Mouse (Mus musculus) frontal cortex, postnatal 10 days (tissue): ENCODE results near the gene Srxn1.
A peak's percentile ranks its signal among the peaks of the same experiment; 100 is the strongest.

Source experiments
- DNase-seq, 2 experiments: peaks; one replicate each; pipeline ENCODE4 v3.0.0; 2022; ENCODE audit warnings: low spot score in 2 of 2, mixed read lengths in 1 of 2

Gene Srxn1

DNA sequence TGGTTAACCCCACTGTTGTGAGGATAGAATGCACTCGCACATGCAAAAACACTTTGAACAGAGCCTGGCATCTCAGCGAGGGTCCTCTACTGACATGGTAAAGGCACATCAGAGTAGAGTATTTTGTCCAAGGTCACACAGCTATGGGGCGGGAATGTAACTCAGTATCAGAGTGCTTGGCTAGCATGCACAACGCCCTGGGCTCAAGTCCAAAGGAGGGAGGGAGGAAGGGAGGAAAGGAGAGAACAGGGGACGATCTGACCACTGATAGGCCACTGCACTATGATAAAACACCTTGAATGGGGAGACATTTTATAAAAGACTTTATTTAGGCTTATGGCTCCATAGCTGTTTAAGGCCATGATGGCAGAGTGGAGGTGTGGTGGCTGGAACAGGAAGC is 15.7 kb upstream of the Srxn1 start:
- no peak for DNase-seq

DNA sequence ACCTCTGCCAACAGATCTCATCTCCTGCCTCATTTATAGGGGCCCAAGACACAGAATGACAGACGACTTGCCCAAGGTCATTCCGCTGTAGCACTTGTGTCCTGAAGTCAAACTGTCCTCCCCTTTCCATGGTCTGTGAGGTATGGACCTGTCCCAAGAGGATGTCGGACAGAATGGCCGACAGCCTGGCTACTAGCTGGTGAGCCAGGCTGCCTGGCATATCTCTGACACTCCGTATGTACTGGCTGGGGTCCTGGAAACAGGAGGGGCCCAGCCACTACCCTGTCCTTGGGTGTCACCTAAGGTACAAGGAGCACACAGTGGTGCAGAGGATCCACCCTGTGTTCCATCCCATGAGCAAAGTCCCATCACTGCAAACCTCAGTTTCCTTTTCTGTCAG is 14.8 kb upstream of the Srxn1 start:
- no peak for DNase-seq

- no peak for DNase-seq
Observed at GRCm38 (mm10) chr2:152091342-152092056, 13.8 kb upstream of the Srxn1 start.

- DNase-seq: no peak
Observed at GRCm38 (mm10) chr2:152092927-152093326, 12.4 kb upstream of the Srxn1 start.

GRCm38 (mm10) chr2:152093356-152093792 is 11.9 kb upstream of the Srxn1 start:
- peak in 1 of 2 experiments; percentile 49 for DNase-seq

GRCm38 (mm10) chr2:152094856-152095545 is 10.3 kb upstream of the Srxn1 start:
- no peak for DNase-seq

DNA sequence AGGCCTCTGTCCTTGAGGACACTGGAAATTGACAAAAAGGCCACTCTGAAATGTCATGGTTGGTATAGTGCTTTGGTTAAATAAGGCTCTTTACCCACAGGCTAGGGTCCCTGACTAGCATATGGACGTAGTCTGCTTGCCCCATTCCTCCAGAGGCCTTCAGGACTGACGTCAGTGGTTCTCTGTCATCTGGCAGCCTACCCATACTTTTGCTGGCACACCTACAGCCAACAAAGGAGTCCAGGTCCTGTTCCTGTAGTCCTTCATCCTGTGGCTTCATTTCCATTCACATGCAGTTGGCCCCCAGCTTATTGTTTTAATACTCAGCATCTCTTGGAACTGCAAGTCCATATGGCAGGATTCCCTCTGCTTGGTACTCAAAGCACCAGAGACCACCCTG is 8.4 kb upstream of the Srxn1 start:
- no peak for DNase-seq

DNA sequence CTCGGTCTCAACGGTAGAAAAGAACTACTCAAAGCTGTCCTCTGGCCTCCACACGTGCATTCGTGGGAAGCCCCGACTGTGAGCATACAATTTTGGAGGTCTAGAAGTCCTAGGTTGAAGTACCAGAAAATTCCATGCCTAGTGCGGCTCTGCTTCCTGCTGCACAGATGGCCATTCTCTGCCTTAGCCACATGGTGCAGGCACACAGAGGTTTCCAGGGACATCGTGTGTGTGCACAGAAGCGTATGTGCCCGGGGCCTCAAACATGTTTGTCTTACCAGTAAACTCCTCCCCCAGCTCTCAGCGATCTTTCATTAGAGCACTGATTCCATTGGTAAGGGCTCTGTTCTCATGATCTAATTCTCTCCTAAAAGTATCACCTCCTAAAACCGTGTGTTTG is 7.4 kb upstream of the Srxn1 start:
- no peak for DNase-seq

GRCm38 (mm10) chr2:152099538-152099937 is 5.8 kb upstream of the Srxn1 start:
- no peak for DNase-seq

- no peak for DNase-seq
Observed at GRCm38 (mm10) chr2:152101761-152102160, 3.6 kb upstream of the Srxn1 start.

DNA sequence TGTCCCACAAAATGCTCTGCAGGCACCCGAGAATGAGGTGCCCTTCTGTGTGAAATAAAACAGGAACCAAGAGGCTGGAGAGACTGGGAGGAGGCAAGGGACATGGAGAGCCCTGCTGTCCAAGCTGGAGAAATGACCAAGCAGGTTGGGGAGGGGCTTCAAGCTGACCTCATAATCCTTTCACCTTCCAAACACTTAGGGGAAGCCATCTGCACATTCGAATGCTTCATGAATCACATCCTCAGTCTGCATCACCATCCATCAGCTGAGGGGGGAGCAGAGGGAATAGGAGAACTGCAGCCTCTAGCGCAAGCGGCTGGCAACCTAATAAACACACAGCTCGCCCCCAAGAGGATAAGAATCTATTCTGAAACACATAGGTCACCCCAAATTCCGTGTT is 2.9 kb upstream of the Srxn1 start:
- no peak for DNase-seq

GRCm38 (mm10) chr2:152104711-152105317 is 502 bp upstream of the Srxn1 start:
- no peak for DNase-seq

- no peak for DNase-seq
Observed at GRCm38 (mm10) chr2:152106225-152106595, 894 bp downstream of the Srxn1 start.

DNA sequence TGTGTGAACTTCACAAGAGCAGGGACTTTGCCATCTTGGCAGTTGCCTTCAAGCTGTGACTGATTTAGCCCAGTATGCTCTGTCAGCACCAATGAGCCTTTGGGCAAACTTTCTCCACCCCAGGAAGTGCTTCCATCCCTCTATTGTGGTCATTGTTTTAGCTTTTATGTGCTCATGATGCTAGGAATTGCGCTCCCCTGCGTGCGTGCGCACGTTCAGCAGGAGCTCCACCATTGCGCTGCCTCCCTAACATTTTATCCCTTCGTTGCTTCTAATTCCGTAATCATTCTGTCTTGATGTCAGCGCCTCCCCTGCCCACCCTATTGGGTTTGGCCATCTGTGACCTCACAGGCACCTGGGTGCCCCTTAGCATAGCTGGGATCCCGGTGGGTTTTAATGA is 1.3 kb downstream of the Srxn1 start:
- DNase-seq: no peak

GRCm38 (mm10) chr2:152108702-152109101 is 3.4 kb downstream of the Srxn1 start:
- DNase-seq: no peak

- DNase-seq: no peak
Observed at GRCm38 (mm10) chr2:152109386-152109785, 4.1 kb downstream of the Srxn1 start.

DNA sequence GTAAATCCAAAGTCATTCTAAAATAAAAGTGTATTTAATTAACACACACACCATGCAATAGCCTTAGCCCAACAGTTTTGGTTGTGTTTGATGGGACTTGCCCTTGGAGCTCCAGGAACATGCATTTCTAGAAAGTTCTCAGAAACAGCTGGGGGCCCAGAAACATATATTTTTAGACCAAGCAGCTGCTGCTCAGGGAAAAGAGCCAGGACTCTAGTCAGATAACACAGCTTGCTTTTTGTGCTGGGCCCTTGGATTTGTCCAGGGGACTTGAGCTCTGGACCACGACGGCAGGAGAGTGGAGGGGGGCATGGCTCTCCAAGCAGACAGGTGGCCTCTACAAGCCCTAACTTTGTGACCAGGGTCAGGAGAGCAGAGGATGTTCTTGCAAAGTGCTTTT is 6.0 kb downstream of the Srxn1 start:
- DNase-seq: no peak

DNA sequence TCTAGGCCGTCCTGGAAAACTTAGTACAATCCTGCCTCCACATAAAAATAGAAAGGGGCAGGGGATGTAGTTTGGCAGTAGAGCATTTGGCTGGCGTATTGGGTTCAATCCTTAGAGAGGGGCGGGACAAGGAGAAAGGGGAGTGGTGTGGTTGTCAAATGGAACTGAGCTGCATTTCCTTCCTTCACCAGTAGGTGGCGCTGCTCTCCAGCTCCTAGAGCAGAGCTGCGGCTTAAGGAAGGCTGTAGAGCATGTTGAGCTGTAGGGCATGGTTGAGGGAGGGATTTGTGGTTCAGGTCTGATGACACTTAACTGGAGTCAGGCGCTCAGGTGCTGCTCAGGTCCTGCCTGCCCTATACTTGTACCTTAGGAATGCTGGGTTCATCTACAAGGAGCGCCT is 6.6 kb downstream of the Srxn1 start:
- DNase-seq: peak; percentile 78 to 89

DNA sequence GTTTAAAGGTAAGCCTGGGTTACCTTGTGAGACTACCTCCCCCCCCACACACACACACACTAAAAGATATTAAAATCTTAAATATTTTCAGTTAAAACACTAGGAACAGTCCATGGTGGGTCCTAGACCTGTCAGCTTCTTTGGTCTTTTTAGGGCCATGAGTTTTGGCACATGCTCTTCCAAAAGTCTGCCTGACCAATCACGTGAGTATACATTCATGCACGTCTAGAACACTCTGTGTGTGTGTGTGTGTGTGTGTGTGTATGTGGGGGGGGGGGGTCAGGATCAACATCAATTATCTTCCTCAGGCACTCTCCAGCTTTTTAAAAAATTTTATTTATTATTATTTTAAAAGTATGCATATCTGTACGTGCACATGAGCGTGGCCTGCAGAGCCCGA is 7.2 kb downstream of the Srxn1 start:
- DNase-seq: no peak

- DNase-seq: no peak
Observed at GRCm38 (mm10) chr2:152112970-152113369, 7.7 kb downstream of the Srxn1 start.

- DNase-seq: no peak
Observed at GRCm38 (mm10) chr2:152114057-152114975, 9.0 kb downstream of the Srxn1 start.

DNA sequence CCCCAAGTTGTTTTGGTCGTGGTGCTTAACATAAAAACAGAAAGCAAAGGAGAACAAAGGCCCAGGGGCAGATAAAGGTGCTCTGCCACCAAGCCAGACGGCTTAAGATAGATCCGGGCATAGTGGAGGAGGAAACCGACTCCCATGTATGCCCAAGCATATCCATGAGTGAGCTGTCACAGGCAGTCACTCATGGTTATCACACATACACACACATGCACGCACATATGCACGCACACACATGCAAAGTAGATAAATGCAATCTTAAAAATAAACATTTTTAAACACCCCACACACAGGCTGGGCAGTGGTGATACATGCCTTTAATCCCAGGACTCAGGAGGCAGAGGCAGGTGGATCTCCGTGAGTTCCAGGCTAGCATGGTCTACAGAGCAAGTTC is 12.4 kb downstream of the Srxn1 start:
- no peak for DNase-seq
